Mouse (Mus musculus) T-cell, adult 2 months (primary cell): ENCODE results near the gene Gm8906.
"Not testable (repeated sequence)": the region's sequence is repeated elsewhere in the genome, so short reads cannot be mapped to it uniquely, and the experiment has no call there.

Experiments
- DNase-seq: peaks from one replicate; pipeline ENCODE4 v3.0.0; 2022; ENCODE audit warnings: low spot score

Gene Gm8906

GRCm38 (mm10) chr5:11502385-11502784, at the start of gene Gm8906:
Gm8906 (plus strand) TSS chr5:11502685.
- DNase-seq: not testable (repeated sequence)
